Mouse (Mus musculus): ENCODE results near the gene Vps36. TPM values are rescaled to one million over a fixed set of nuclear protein-coding genes. Genes with fewer than 3 reads are reported as not detected.
A peak's percentile ranks its signal among the peaks of the same experiment; 100 is the strongest.

The Vps36 gene
- polyA plus RNA-seq, 1 experiment from 2014 or later = 29.4 TPM

GRCm38 (mm10) chr8:22166080-22166603 lies 26.5 kb upstream of the Vps36 start, which contains the start of gene Nek3:
Nek3 (minus strand) TSS chr8:22166435.
- H3K27me3 ChIP-seq (ENCODE audit: control insufficient read depth, insufficient read depth, low read length) = no peaks in the 10 kb centered on the region
- H3K4me1 ChIP-seq (replicated peaks; ENCODE audit: control insufficient read depth, insufficient read depth) = no peaks in the 10 kb centered on the region
- H3K9me3 ChIP-seq (ENCODE audit: control insufficient read depth, low read length) = no peaks in the 10 kb centered on the region
- TF ChIP-seq CTCF (IDR thresholded peaks at IDR 0.05; ENCODE audit: low read depth) (peak; percentile 81), EP300 (optimal IDR thresholded peaks at IDR 0.05) (no peak)
- peak within 1 kb of the TSS; percentile 61 for H3K4me3 ChIP-seq (ENCODE audit: low read depth, low read length)
- H3K36me3 ChIP-seq (ENCODE audit: control insufficient read depth, insufficient read depth, low read length) = peaks cover 5% of the 10 kb centered on the region; the same call in 1 of the 2 replicates
- peak; percentile 97 for DNase-seq (ENCODE audit: low spot score)
- H3K27ac ChIP-seq (replicated peaks) = peak within 1 kb of the TSS; percentile 69
- peak within 1 kb of the TSS; percentile 61 for H3K9ac ChIP-seq (ENCODE audit: low read length)
- ATAC-seq (ENCODE audit: low FRiP score, low TSS enrichment) = peak; percentile 99
- WGBS = 0% methylated on average over 39 of the region's 43 CpGs
- peak within 1 kb of the TSS; percentile 59 for H3K4me2 ChIP-seq (replicated peaks; ENCODE audit: low read depth)

- Histone ChIP-seq H3K27me3 (ENCODE audit: control insufficient read depth, insufficient read depth, low read length) (no peaks in the 10 kb centered on the region), H3K27ac (replicated peaks) (no peak overlapping the region), H3K4me1 (replicated peaks; ENCODE audit: control insufficient read depth, insufficient read depth) (no peaks in the 10 kb centered on the region), H3K36me3 (ENCODE audit: control insufficient read depth, insufficient read depth, low read length) (peaks cover 5% of the 10 kb centered on the region; the same call in 1 of the 2 replicates), H3K4me2 (replicated peaks; ENCODE audit: low read depth) (no peak overlapping the region), H3K9me3 (ENCODE audit: control insufficient read depth, low read length) (no peaks in the 10 kb centered on the region), H3K9ac (ENCODE audit: low read length) (no peak overlapping the region), H3K4me3 (ENCODE audit: low read depth, low read length) (no peak overlapping the region)
- ATAC-seq (ENCODE audit: low FRiP score, low TSS enrichment) (no peak), DNase-seq (ENCODE audit: low spot score) (no peak)
- 93% methylated on average over 5 of the region's 5 CpGs for WGBS
- no peak for TF ChIP-seq CTCF (IDR thresholded peaks at IDR 0.05; ENCODE audit: low read depth)
- TF ChIP-seq EP300 (optimal IDR thresholded peaks at IDR 0.05) = no peak
These were observed 23.4 kb upstream of the Vps36 start for GRCm38 (mm10) chr8:22169167-22169566.

- H3K4me3 ChIP-seq (ENCODE audit: low read depth, low read length) = no peak overlapping the region
- no peak for ATAC-seq (ENCODE audit: low FRiP score, low TSS enrichment)
- H3K4me2 ChIP-seq (replicated peaks; ENCODE audit: low read depth) = no peak overlapping the region
- peaks cover 4% of the 10 kb centered on the region for H3K36me3 ChIP-seq (ENCODE audit: control insufficient read depth, insufficient read depth, low read length)
- WGBS = 98% methylated on average over 7 of the region's 7 CpGs
- no peak overlapping the region for H3K9ac ChIP-seq (ENCODE audit: low read length)
- H3K27me3 ChIP-seq (ENCODE audit: control insufficient read depth, insufficient read depth, low read length) = no peaks in the 10 kb centered on the region
- no peaks in the 10 kb centered on the region for H3K9me3 ChIP-seq (ENCODE audit: control insufficient read depth, low read length)
- H3K27ac ChIP-seq (replicated peaks) = no peak overlapping the region
- no peak for DNase-seq (ENCODE audit: low spot score)
- TF ChIP-seq CTCF (IDR thresholded peaks at IDR 0.05; ENCODE audit: low read depth) (0 out of 2 replicates have a peak, but pooled peaks have one; percentile 12), EP300 (optimal IDR thresholded peaks at IDR 0.05) (no peak)
- H3K4me1 ChIP-seq (replicated peaks; ENCODE audit: control insufficient read depth, insufficient read depth) = no peaks in the 10 kb centered on the region
These were observed 16.6 kb upstream of the Vps36 start for GRCm38 (mm10) chr8:22175966-22176365.

GRCm38 (mm10) chr8:22184884-22185283 lies 7.7 kb upstream of the Vps36 start:
- ATAC-seq (ENCODE audit: low FRiP score, low TSS enrichment) (0 out of 2 replicates have a peak, but pooled peaks have one; percentile 13), DNase-seq (ENCODE audit: low spot score) (peak; percentile 24)
- WGBS = 3% methylated on average over 3 of the region's 3 CpGs
- Histone ChIP-seq H3K27me3 (ENCODE audit: control insufficient read depth, insufficient read depth, low read length) (no peaks in the 10 kb centered on the region), H3K4me2 (replicated peaks; ENCODE audit: low read depth) (peak overlapping the region; percentile 87), H3K27ac (replicated peaks) (no peak overlapping the region), H3K9me3 (ENCODE audit: control insufficient read depth, low read length) (no peaks in the 10 kb centered on the region), H3K36me3 (ENCODE audit: control insufficient read depth, insufficient read depth, low read length) (no peaks in the 10 kb centered on the region), H3K4me1 (replicated peaks; ENCODE audit: control insufficient read depth, insufficient read depth) (no peaks in the 10 kb centered on the region; the same call in 1 of the 2 replicates), H3K4me3 (ENCODE audit: low read depth, low read length) (peak overlapping the region; percentile 82), H3K9ac (ENCODE audit: low read length) (peak overlapping the region; percentile 68)
- TF ChIP-seq CTCF (IDR thresholded peaks at IDR 0.05; ENCODE audit: low read depth) (no peak), EP300 (optimal IDR thresholded peaks at IDR 0.05) (no peak)

- WGBS = 2% methylated on average over 61 of the region's 63 CpGs
- no peaks in the 10 kb centered on the region for H3K36me3 ChIP-seq (ENCODE audit: control insufficient read depth, insufficient read depth, low read length)
- no peak for TF ChIP-seq CTCF (IDR thresholded peaks at IDR 0.05; ENCODE audit: low read depth)
- no peak for TF ChIP-seq EP300 (optimal IDR thresholded peaks at IDR 0.05)
- H3K9ac ChIP-seq (ENCODE audit: low read length) = peak within 1 kb of the TSS; percentile 68
- peak within 1 kb of the TSS; percentile 75 for H3K27ac ChIP-seq (replicated peaks)
- H3K4me3 ChIP-seq (ENCODE audit: low read depth, low read length) = peak within 1 kb of the TSS; percentile 82
- no peaks in the 10 kb centered on the region for H3K9me3 ChIP-seq (ENCODE audit: control insufficient read depth, low read length)
- peak within 1 kb of the TSS; percentile 87 for H3K4me2 ChIP-seq (replicated peaks; ENCODE audit: low read depth)
- peak; percentile 97 for ATAC-seq (ENCODE audit: low FRiP score, low TSS enrichment)
- H3K4me1 ChIP-seq (replicated peaks; ENCODE audit: control insufficient read depth, insufficient read depth) = no peaks in the 10 kb centered on the region; the same call in 1 of the 2 replicates
- H3K27me3 ChIP-seq (ENCODE audit: control insufficient read depth, insufficient read depth, low read length) = no peaks in the 10 kb centered on the region
- DNase-seq (ENCODE audit: low spot score) = peak; percentile 94
These were observed 6.9 kb upstream of the Vps36 start, which contains the start of gene Ckap2 for GRCm38 (mm10) chr8:22185431-22186397. Ckap2 (minus strand) TSS chr8:22185819.

Data from stomach, postnatal 0 days (tissue).